Mouse (Mus musculus) embryonic facial prominence, embryonic 11.5 days (tissue): ENCODE results near the gene Calm1. TPM values are rescaled to one million over a fixed set of nuclear protein-coding genes. Genes with fewer than 3 reads are reported as not detected.

Experiments used
- ATAC-seq: fragments of 200-750 bp; cut with Nextera tagmentation; replicated peaks from 2 replicates; pipeline ENCODE4 v1.8.0; 2017; ENCODE audit warnings: low read depth; ENCODE audit not compliant: insufficient number of reproducible peaks, low FRiP score, low TSS enrichment
- DNase-seq: peaks from one replicate; pipeline ENCODE4 v3.0.0-alpha.2; 2015; ENCODE audit warnings: low spot score
- H3K27ac ChIP-seq: fragments of 300-500 bp; sonication (generic); replicated peaks from 2 replicates; pipeline ENCODE4 v1.5.1; 2014; ENCODE audit warnings: mild to moderate bottlenecking, low read depth, low read length, control low read depth
- H3K27me3 ChIP-seq: fragments of 300-500 bp; sonication (generic); 2 replicates; pipeline ENCODE4 v1.6.1; 2014; ENCODE audit warnings: mild to moderate bottlenecking, low read length, moderate library complexity, mixed read lengths; ENCODE audit not compliant: control insufficient read depth, insufficient read depth
- H3K36me3 ChIP-seq: fragments of 300-500 bp; sonication (generic); replicated peaks from 2 replicates; pipeline ENCODE4 v1.6.1; 2014; ENCODE audit warnings: low read depth, mild to moderate bottlenecking, low read length, moderate library complexity, mixed read lengths; ENCODE audit not compliant: control insufficient read depth, insufficient read depth
- H3K4me1 ChIP-seq: fragments of 300-500 bp; sonication (generic); 2 replicates; pipeline ENCODE4 v1.6.1; 2014; ENCODE audit warnings: low read length, mixed read lengths; ENCODE audit not compliant: control insufficient read depth, insufficient read depth
- H3K4me2 ChIP-seq: fragments of 300-500 bp; sonication (generic); 2 replicates; pipeline ENCODE4 v1.6.1; 2014; ENCODE audit warnings: low read depth, mild to moderate bottlenecking, control low read depth, low read length, moderate library complexity
- H3K4me3 ChIP-seq: fragments of 300-500 bp; sonication (generic); 2 replicates; pipeline ENCODE4 v1.5.1; 2014; ENCODE audit warnings: low read depth, low read length, control low read depth
- H3K9ac ChIP-seq: fragments of 300-500 bp; sonication (generic); replicated peaks from 2 replicates; pipeline ENCODE4 v1.6.1; 2014; ENCODE audit warnings: mild to moderate bottlenecking, control low read depth, low read length
- H3K9me3 ChIP-seq: fragments of 300-500 bp; sonication (generic); replicated peaks from 2 replicates; pipeline ENCODE4 v1.6.1; 2016; ENCODE audit warnings: mild to moderate bottlenecking, low read length, inconsistent platforms, mixed read lengths; ENCODE audit not compliant: control insufficient read depth
- WGBS: fragments of 180-500 bp; shearing (Covaris S2); extraction: QIAGEN DNeasy Blood & Tissue Kit; methylation state at CpG from one replicate; pipeline ENCODE4 v1.1.7; 2014; 5-methylcytosine and 5-hydroxymethylcytosine counted together
- polyA plus RNA-seq: library from polyadenylated mRNA; unstranded; fragments of >200 nt; fragmentation: Nextera tagmentation; extraction: Ambion mirVana; gene quantifications from 2 replicates; pipeline ENCODE4 v1.2.1, GENCODE M21; 2014

Gene Calm1
- 1,151 and 1,182 TPM in 2 replicates for polyA plus RNA-seq

DNA sequence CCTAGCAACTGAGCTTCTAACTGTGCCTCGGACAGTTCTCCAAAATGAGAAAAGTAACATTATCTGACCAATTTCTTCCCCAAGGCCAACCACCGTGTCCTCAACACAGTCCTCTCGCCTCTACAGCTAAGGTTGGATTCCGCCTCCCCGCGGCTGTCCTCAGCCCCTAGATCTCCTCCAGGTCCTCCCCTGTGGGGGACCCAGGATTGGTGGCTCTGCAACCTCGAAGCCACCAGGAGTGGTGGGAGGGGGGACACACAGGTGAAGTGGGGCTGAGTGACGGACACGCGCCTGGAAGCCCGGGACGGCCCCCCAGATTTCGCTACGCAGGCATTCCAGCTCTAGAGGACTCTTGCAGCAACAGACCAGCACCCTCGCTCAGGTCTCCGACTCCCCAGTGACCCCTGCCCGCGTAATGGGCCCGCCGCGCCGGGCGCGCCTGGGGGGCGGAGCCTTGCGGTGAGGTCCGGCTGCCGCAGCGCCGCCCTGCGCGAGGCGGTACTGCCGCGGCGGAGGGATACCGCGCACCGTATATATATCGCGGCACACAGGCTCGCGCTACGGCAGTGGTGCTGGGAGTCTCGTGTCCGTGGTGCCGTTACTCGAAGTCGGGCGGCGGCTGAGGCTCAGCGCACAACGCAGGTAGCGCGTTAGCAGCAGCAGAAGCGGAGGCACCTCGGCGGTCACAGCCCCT, at the start of gene Calm1:
TSS of gene Calm1 (plus strand) at position 469 of the 694 bp plus-strand sequence.
- Histone ChIP-seq H3K4me3 (peak within 1 kb of the TSS; percentile 99), H3K9ac (peak within 1 kb of the TSS; percentile 89), H3K9me3 (no peaks in the 10 kb centered on the region), H3K27ac (peak within 1 kb of the TSS; percentile 57), H3K36me3 (no peaks in the 10 kb centered on the region; the same call in 1 of the 2 replicates), H3K4me2 (peak within 1 kb of the TSS; percentile 94), H3K4me1 (no peaks in the 10 kb centered on the region; the same call in 1 of the 2 replicates), H3K27me3 (no peaks in the 10 kb centered on the region)
- ATAC-seq (peak; percentile 82), DNase-seq (peak; percentile 94)
- WGBS: under 1% methylated on average over 54 of the region's 58 CpGs

DNA sequence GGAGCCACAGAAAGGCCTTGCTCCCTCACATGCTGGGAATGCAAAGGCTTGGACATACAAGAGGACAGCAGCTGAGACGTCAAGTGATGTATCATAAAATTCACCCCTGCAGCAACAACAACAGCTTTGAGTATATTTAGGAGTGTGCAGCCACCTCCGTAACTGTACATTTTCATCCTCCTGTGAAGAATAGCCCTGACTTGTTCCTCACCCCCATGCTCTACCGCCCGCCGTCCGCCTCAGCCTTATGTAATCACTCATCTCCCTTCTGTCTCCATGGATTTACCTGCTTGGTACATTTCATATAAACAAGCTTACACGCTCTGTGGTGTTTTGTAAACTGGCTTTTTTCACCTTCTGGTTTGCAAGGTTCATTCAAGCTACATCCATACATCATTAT, 46.8 kb upstream of the Calm1 start:
- H3K9me3 ChIP-seq: no peaks in the 10 kb centered on the region
- H3K27ac ChIP-seq: no peak overlapping the region
- no peaks in the 10 kb centered on the region for H3K4me1 ChIP-seq
- H3K4me3 ChIP-seq: no peak overlapping the region
- H3K9ac ChIP-seq: no peak overlapping the region
- no peaks in the 10 kb centered on the region for H3K27me3 ChIP-seq
- 94% methylated on average over 7 of the region's 7 CpGs for WGBS
- H3K4me2 ChIP-seq: no peak overlapping the region
- DNase-seq (no peak), ATAC-seq (no peak)
- H3K36me3 ChIP-seq: peaks cover 5% of the 10 kb centered on the region; the same call in 1 of the 2 replicates

- H3K27ac ChIP-seq: peak within 1 kb of the TSS; percentile 52
- no peaks in the 10 kb centered on the region for H3K36me3 ChIP-seq
- ATAC-seq (peak; percentile 99), DNase-seq (peak; percentile 96)
- no peaks in the 10 kb centered on the region for H3K27me3 ChIP-seq
- no peaks in the 10 kb centered on the region for H3K4me1 ChIP-seq
- peak within 1 kb of the TSS; percentile 50 for H3K4me3 ChIP-seq
- under 1% methylated on average over 26 of the region's 26 CpGs for WGBS
- H3K9me3 ChIP-seq: no peaks in the 10 kb centered on the region
- peak within 1 kb of the TSS; percentile 50 for H3K4me2 ChIP-seq
- H3K9ac ChIP-seq: peak within 1 kb of the TSS; percentile 74
Observed at GRCm38 (mm10) chr12:100159261-100159975, 39.8 kb upstream of the Calm1 start, which contains the start of gene Nrde2. Nrde2 (minus strand) TSS chr12:100159653.

- H3K36me3 ChIP-seq: no peaks in the 10 kb centered on the region
- no peak overlapping the region for H3K27ac ChIP-seq
- no peak overlapping the region for H3K4me2 ChIP-seq
- ATAC-seq: no peak
- H3K4me1 ChIP-seq: no peaks in the 10 kb centered on the region
- H3K9ac ChIP-seq: no peak overlapping the region
- no peaks in the 10 kb centered on the region for H3K27me3 ChIP-seq
- 74% methylated on average over 7 of the region's 7 CpGs for WGBS
- no peak overlapping the region for H3K4me3 ChIP-seq
- no peaks in the 10 kb centered on the region for H3K9me3 ChIP-seq
- DNase-seq: no peak
Observed at GRCm38 (mm10) chr12:100164991-100165500, 34.2 kb upstream of the Calm1 start.

DNA sequence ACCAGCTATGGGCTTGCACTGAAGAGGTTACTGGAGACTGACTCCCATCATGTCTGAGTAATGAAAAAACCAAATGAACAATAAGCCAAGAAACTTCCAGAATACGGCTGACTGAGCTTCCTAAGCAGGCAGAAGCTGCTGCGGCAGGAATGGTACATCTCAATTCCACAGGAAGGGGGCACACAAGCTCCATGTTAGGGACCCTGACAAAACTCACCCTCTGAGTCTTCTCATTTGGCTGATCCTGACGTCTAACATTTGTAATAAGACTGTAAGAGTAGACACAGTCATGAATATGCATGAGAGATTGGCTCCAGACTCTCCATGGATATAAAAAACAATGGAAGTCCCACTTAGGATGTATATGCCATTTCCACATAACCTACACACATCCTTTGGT, 33.1 kb upstream of the Calm1 start:
- no peak overlapping the region for H3K4me2 ChIP-seq
- H3K4me1 ChIP-seq: no peaks in the 10 kb centered on the region
- no peak overlapping the region for H3K27ac ChIP-seq
- no peak overlapping the region for H3K9ac ChIP-seq
- ATAC-seq (0 out of 2 replicates have a peak, but pooled peaks have one; percentile 51), DNase-seq (peak; percentile 72)
- H3K9me3 ChIP-seq: no peaks in the 10 kb centered on the region
- 20% methylated on average over 3 of the region's 3 CpGs for WGBS
- no peaks in the 10 kb centered on the region for H3K27me3 ChIP-seq
- no peaks in the 10 kb centered on the region for H3K36me3 ChIP-seq
- no peak overlapping the region for H3K4me3 ChIP-seq

GRCm38 (mm10) chr12:100166939-100167338, 32.3 kb upstream of the Calm1 start:
- Histone ChIP-seq H3K27ac (no peak overlapping the region), H3K4me2 (no peak overlapping the region), H3K9ac (no peak overlapping the region), H3K27me3 (no peaks in the 10 kb centered on the region), H3K36me3 (no peaks in the 10 kb centered on the region), H3K9me3 (no peaks in the 10 kb centered on the region), H3K4me1 (no peaks in the 10 kb centered on the region), H3K4me3 (no peak overlapping the region)
- ATAC-seq: no peak
- WGBS: 89% methylated on average over 8 of the region's 8 CpGs
- DNase-seq: no peak

- Histone ChIP-seq H3K9ac (no peak overlapping the region), H3K4me2 (no peak overlapping the region; the same call in 1 of the 2 replicates), H3K27me3 (no peaks in the 10 kb centered on the region), H3K9me3 (no peaks in the 10 kb centered on the region), H3K27ac (no peak overlapping the region), H3K4me3 (no peak overlapping the region), H3K36me3 (no peaks in the 10 kb centered on the region), H3K4me1 (no peaks in the 10 kb centered on the region)
- ATAC-seq (no peak), DNase-seq (no peak)
- WGBS: 87% methylated on average over 1 of the region's 1 CpGs
Observed at GRCm38 (mm10) chr12:100167502-100167901, 31.7 kb upstream of the Calm1 start.
